Mouse (Mus musculus): ENCODE results near the gene Plscr5. TPM values are rescaled to one million over a fixed set of nuclear protein-coding genes. Genes with fewer than 3 reads are reported as not detected.
A peak's percentile ranks its signal among the peaks of the same experiment; 100 is the strongest.

Plscr5 gene
- polyA plus RNA-seq, 1 experiment from 2014 or later: 0.24 TPM

DNA sequence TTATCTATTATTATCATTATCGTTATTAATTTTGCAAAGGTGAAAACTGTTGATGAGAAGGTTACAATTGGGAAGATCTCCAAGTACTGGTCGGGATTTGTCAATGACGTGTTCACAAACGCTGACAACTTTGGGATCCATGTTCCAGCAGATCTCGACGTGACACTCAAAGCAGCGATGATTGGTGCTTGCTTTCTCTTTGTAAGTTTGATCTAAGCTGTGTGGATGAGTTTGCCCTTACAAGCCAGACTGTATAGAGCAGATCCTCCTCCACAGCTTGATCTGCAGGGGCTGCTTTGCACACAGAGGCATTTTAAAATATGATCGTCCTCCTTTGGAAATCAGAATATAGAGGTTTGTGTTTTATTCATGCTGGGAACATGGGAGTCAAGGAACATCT, 15.0 kb downstream of the Plscr5 start:
- WGBS: 75% methylated on average over 8 of the region's 8 CpGs
- no peaks in the 10 kb centered on the region for H3K4me1 ChIP-seq
- no peaks in the 10 kb centered on the region for H3K9me3 ChIP-seq
- H3K27ac ChIP-seq (replicated peaks): no peak overlapping the region
- H3K36me3 ChIP-seq: no peaks in the 10 kb centered on the region
- no peaks in the 10 kb centered on the region for H3K27me3 ChIP-seq
- H3K4me3 ChIP-seq: no peak overlapping the region
- no peak for ATAC-seq (replicated peaks)
- no peak overlapping the region for H3K4me2 ChIP-seq (replicated peaks)
- no peak overlapping the region for H3K9ac ChIP-seq (replicated peaks)

GRCm38 (mm10) chr9:92209850-92210249, 17.1 kb downstream of the Plscr5 start:
- Histone ChIP-seq H3K4me1 (no peaks in the 10 kb centered on the region), H3K4me3 (no peak overlapping the region), H3K27me3 (no peaks in the 10 kb centered on the region), H3K36me3 (no peaks in the 10 kb centered on the region), H3K4me2 (replicated peaks) (no peak overlapping the region), H3K27ac (replicated peaks) (no peak overlapping the region), H3K9me3 (no peaks in the 10 kb centered on the region), H3K9ac (replicated peaks) (no peak overlapping the region)
- ATAC-seq (replicated peaks): no peak
- WGBS: 52% methylated on average over 3 of the region's 3 CpGs

- no peak overlapping the region for H3K4me2 ChIP-seq (replicated peaks)
- ATAC-seq (replicated peaks): peak; percentile 70
- no peaks in the 10 kb centered on the region for H3K4me1 ChIP-seq
- no peaks in the 10 kb centered on the region for H3K9me3 ChIP-seq
- H3K9ac ChIP-seq (replicated peaks): no peak overlapping the region
- no peak overlapping the region for H3K27ac ChIP-seq (replicated peaks)
- no peaks in the 10 kb centered on the region for H3K27me3 ChIP-seq
- no peak overlapping the region for H3K4me3 ChIP-seq
- WGBS: 68% methylated on average over 7 of the region's 7 CpGs
- no peaks in the 10 kb centered on the region for H3K36me3 ChIP-seq
These were observed 17.7 kb downstream of the Plscr5 start for GRCm38 (mm10) chr9:92210386-92210967.

DNA sequence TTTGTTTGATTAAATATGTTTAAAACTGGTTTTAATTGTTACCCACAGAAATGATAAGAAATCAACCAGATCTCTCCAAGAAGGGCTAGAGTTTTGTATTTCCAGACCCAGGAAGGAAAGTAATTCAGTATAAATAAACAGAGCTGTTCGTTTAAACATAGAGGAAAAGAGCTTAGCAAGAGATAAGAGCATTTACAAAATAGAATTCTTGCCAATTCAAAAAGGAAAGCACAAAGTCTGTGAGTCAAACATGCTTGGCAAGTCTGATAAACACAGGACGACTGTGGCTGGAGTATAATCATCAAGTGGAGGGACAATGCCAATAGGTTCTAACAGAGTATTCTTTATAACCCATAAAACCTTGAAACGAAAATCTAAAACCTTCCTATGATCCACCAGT, 18.3 kb downstream of the Plscr5 start:
- Histone ChIP-seq H3K27ac (replicated peaks) (no peak overlapping the region), H3K27me3 (no peaks in the 10 kb centered on the region), H3K4me2 (replicated peaks) (no peak overlapping the region), H3K4me1 (no peaks in the 10 kb centered on the region), H3K36me3 (no peaks in the 10 kb centered on the region), H3K4me3 (no peak overlapping the region), H3K9ac (replicated peaks) (no peak overlapping the region), H3K9me3 (no peaks in the 10 kb centered on the region)
- WGBS: 72% methylated on average over 3 of the region's 3 CpGs
- ATAC-seq (replicated peaks): no peak

DNA sequence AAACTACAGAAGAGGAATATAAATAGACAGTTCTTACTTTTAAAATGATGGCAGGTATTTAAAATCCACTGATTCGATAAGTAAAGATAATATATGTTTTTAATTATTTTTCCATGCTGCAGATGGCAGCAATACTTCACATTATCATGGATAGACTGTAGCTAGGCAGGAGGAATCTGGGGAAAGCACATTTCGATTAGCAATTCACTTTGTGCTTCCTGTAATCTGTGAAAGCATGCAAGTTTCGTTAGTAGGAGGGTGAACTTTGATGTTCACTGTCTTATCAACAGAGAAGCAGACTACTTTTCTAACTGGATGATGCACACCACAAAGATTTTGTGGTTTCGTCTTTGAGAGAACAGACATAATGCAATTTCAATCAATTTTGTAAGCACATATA, 24.7 kb downstream of the Plscr5 start:
- no peaks in the 10 kb centered on the region for H3K27me3 ChIP-seq
- no peaks in the 10 kb centered on the region for H3K36me3 ChIP-seq
- no peaks in the 10 kb centered on the region for H3K9me3 ChIP-seq
- 0 out of 2 replicates have a peak, but pooled peaks have one; percentile 46 for ATAC-seq (replicated peaks)
- H3K4me2 ChIP-seq (replicated peaks): no peak overlapping the region
- no peak overlapping the region for H3K9ac ChIP-seq (replicated peaks)
- H3K27ac ChIP-seq (replicated peaks): no peak overlapping the region
- no peak overlapping the region for H3K4me3 ChIP-seq
- 65% methylated on average over 4 of the region's 4 CpGs for WGBS
- no peaks in the 10 kb centered on the region for H3K4me1 ChIP-seq

DNA sequence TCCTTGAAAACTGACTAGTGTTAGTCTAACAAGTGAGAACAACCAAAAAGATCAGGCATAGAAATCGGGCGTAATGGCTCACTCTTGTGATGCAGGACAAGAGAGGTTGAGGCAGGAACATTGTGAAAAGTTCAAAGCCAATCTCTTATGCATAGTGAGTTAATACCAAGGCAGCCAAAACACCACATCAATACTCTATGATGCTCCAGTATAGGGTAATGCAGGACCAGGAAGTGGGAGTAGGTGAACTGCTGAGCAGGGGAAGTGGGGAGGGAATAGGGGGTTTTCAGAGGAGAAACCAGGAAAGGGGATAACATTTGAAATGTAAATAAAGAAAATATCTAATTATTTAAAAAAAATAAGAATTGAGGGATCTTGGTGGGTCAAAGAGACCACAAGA, 25.2 kb downstream of the Plscr5 start:
- WGBS: 87% methylated on average over 2 of the region's 2 CpGs
- no peaks in the 10 kb centered on the region for H3K4me1 ChIP-seq
- no peaks in the 10 kb centered on the region for H3K27me3 ChIP-seq
- no peak for ATAC-seq (replicated peaks)
- H3K27ac ChIP-seq (replicated peaks): no peak overlapping the region
- H3K9me3 ChIP-seq: no peaks in the 10 kb centered on the region
- no peaks in the 10 kb centered on the region for H3K36me3 ChIP-seq
- H3K4me2 ChIP-seq (replicated peaks): no peak overlapping the region
- H3K4me3 ChIP-seq: no peak overlapping the region
- no peak overlapping the region for H3K9ac ChIP-seq (replicated peaks)

- no peak for ATAC-seq (replicated peaks)
- Histone ChIP-seq H3K4me2 (replicated peaks) (no peak overlapping the region), H3K27ac (replicated peaks) (no peak overlapping the region), H3K9ac (replicated peaks) (no peak overlapping the region), H3K9me3 (no peaks in the 10 kb centered on the region), H3K4me1 (no peaks in the 10 kb centered on the region), H3K4me3 (no peak overlapping the region), H3K27me3 (no peaks in the 10 kb centered on the region), H3K36me3 (no peaks in the 10 kb centered on the region)
- 87% methylated on average over 3 of the region's 3 CpGs for WGBS
These were observed 27.4 kb downstream of the Plscr5 start for GRCm38 (mm10) chr9:92220151-92220550.

DNA sequence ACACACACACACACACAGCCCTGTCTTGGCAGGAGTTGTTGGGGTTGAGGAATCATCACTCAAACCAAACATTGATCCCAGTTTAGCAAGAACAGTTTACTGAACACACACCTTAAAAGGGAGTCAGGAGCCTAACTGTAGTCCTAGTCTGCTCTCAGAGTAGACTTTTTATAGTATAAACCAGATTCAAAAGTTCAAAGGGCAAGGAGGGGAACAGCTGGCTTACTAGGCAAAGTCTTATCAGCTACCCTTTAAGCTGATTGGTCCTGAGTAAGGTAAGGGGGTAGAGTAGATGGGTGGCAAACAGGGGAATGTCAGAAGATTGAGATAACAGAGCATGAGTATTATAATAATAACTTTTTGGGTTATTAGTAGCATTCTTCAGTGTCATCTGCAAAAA, 28.7 kb downstream of the Plscr5 start:
- Histone ChIP-seq H3K4me2 (replicated peaks) (no peak overlapping the region), H3K9ac (replicated peaks) (no peak overlapping the region), H3K36me3 (no peaks in the 10 kb centered on the region), H3K9me3 (no peaks in the 10 kb centered on the region), H3K27me3 (no peaks in the 10 kb centered on the region), H3K4me3 (no peak overlapping the region), H3K27ac (replicated peaks) (no peak overlapping the region), H3K4me1 (no peaks in the 10 kb centered on the region)
- no peak for ATAC-seq (replicated peaks)

- Histone ChIP-seq H3K9me3 (no peaks in the 10 kb centered on the region), H3K4me2 (replicated peaks) (no peak overlapping the region), H3K27ac (replicated peaks) (no peak overlapping the region), H3K9ac (replicated peaks) (no peak overlapping the region), H3K36me3 (no peaks in the 10 kb centered on the region), H3K4me1 (no peaks in the 10 kb centered on the region), H3K4me3 (no peak overlapping the region), H3K27me3 (no peaks in the 10 kb centered on the region)
- WGBS: 97% methylated on average over 1 of the region's 1 CpGs
- ATAC-seq (replicated peaks): no peak
These were observed 32.0 kb downstream of the Plscr5 start for GRCm38 (mm10) chr9:92224598-92225231.

DNA sequence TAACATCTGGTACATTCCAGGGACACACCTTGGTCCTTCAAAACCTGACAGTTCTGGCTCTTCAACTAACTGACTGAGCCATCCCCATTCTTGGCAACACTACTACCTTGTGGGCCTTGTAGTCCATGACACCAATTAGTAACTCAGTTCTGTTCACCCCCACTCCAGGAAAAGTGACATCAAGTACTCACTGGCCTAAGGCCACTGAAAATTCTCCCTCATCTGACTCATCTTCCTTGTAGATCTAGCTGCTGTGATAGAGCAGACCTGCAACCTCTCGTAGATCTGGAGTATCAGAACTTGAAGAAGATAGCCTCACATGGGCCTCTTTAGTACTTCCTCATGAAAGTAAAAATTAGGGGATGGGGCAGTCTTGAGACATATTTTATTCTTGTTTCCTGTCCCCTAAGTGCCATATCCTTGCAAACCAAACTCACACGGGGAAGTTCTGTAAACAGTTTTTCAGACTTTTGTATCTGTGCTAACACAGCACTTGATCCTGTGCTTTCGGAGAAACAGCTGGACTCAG, 33.5 kb downstream of the Plscr5 start:
- H3K9ac ChIP-seq (replicated peaks): no peak overlapping the region
- ATAC-seq (replicated peaks): no peak
- no peaks in the 10 kb centered on the region for H3K4me1 ChIP-seq
- no peaks in the 10 kb centered on the region for H3K9me3 ChIP-seq
- WGBS: 90% methylated on average over 3 of the region's 3 CpGs
- H3K27ac ChIP-seq (replicated peaks): no peak overlapping the region
- no peak overlapping the region for H3K4me3 ChIP-seq
- no peak overlapping the region for H3K4me2 ChIP-seq (replicated peaks)
- no peaks in the 10 kb centered on the region for H3K27me3 ChIP-seq
- no peaks in the 10 kb centered on the region for H3K36me3 ChIP-seq

DNA sequence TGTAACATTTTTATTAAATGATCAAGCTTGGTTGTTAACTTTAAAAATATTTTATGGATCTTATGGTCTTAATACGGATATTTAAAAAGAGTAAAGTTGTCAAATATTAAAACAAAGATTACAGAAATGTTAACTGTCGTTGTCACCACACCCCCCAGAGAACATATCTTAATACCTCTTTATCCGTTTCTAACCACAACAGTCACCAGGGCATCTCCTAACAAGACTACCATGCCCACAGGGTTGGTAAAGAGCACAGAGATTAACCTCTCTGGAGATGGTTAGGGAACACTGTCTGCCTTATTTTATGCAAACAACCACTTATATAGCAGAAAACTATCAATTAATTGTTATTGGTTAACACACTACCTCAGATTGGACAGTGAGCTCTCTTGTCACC, 34.1 kb downstream of the Plscr5 start:
- WGBS: 87% methylated on average over 3 of the region's 3 CpGs
- Histone ChIP-seq H3K4me1 (no peaks in the 10 kb centered on the region), H3K9me3 (no peaks in the 10 kb centered on the region), H3K4me3 (no peak overlapping the region), H3K27me3 (no peaks in the 10 kb centered on the region), H3K36me3 (no peaks in the 10 kb centered on the region), H3K4me2 (replicated peaks) (no peak overlapping the region), H3K9ac (replicated peaks) (no peak overlapping the region), H3K27ac (replicated peaks) (no peak overlapping the region)
- no peak for ATAC-seq (replicated peaks)

- WGBS: 94% methylated on average over 16 of the region's 16 CpGs
These were observed 36.4 kb downstream of the Plscr5 start for GRCm38 (mm10) chr9:92228867-92229832.

More at GRCm38 (mm10) chr9:92228867-92229832, 36.4 kb downstream of the Plscr5 start:
- Histone ChIP-seq H3K9me3 (no peaks in the 10 kb centered on the region), H3K4me1 (no peaks in the 10 kb centered on the region), H3K4me3 (no peak overlapping the region), H3K27ac (replicated peaks) (no peak overlapping the region), H3K4me2 (replicated peaks) (no peak overlapping the region), H3K27me3 (no peaks in the 10 kb centered on the region), H3K36me3 (no peaks in the 10 kb centered on the region), H3K9ac (replicated peaks) (no peak overlapping the region)
- no peak for ATAC-seq (replicated peaks)
